14 mouse cellular contexts compared by ENCODE assay signal in the genomic region with DNA sequence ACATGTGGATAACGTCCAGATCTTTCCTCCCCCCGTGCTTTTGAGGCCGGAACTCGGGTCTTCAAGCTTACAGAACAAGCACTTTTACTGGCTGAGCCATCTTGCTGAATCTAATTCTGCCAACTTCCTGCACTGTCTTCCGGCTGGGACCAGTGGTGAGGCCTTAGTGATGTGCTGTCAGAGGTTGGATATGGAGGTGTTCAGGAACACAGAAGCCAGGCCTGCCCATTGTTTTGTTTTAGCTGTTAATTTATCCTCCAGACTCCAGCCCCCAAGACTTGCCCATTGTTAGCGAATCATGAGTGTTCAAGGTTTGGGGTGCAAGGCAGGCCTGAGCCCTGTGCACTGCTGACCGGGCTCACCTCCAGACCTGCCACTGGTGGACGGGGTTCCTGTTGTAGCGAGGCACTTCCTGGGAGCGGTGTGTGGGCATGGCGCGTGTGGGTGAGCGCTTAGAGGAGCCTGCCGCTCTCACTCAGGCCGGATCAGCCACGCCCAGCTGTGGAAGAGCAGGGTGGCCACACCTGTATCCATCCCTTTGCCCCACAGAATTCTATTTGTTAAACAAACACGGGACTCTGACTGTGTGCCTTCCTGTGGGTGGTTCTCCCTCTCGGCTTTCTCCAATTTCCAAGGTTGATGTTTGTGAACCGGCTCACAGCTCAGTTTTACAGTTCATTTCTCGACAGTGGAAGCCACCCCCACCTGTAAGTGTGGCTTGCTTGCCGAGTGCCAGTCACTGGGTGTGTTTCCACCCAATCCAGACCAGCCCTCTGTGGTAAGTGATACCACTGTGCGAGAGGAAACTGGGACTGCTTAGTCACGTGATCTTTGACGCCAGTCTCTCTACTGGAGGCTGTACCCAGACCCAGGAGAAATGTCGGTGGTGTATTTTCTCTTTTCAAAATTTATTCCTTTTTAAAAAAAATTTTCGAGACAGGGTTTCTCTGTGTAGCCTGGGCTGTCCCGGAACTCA. TPM values are rescaled to one million over a fixed set of nuclear protein-coding genes. Genes with fewer than 3 reads are reported as not detected.
DNase-seq lines count a peak whose midpoint lies in the region; ATAC-seq and TF ChIP-seq lines count a peak whose summit lies in the region.
"Had no signal": no experiment of that assay in that cellular context is flagged by ENCODE, and none has a peak within 500 bp of the region (broad histone marks: within the 10 kb centered on the region; RNA-seq: fewer than 3 reads in every experiment).

No protein-coding gene starts in this region.

- no peaks in the 10 kb centered on the region for H3K36me3 ChIP-seq in testis, adult 2 months (ENCODE audit: control insufficient read depth, insufficient read depth, low read length)
- peaks cover 5% of the 10 kb centered on the region; the same call in 1 of the 2 replicates for H3K36me3 ChIP-seq in liver, embryonic 13.5 days
- no peaks in the 10 kb centered on the region for H3K36me3 ChIP-seq in stomach, embryonic 14.5 days (ENCODE audit: control insufficient read depth, insufficient read depth, low read length)

- H3K4me3 ChIP-seq in testis, adult 2 months (ENCODE audit: control insufficient read depth, low read depth, low read length), result peak overlapping the region; percentile 64
- no peak overlapping the region for H3K4me3 ChIP-seq in liver, embryonic 13.5 days (replicated peaks)
- H3K4me3 ChIP-seq in stomach, embryonic 14.5 days (ENCODE audit: low read depth, low read length), result no peak overlapping the region
- H3K4me3 ChIP-seq: midbrain, embryonic 10.5 days; myocyte had no signal

- DNase-seq in testis, postnatal 14 days (ENCODE audit: low spot score), result no peak
- DNase-seq in R1 (ENCODE audit: low read depth, low spot score), result peak; percentile 95
- no peak for DNase-seq in liver, embryonic 13.5 days
- DNase-seq in neural tube, embryonic 10.5 days (ENCODE audit: extremely low spot score, low spot score), result no peak
- DNase-seq in adrenal gland, postnatal 10 days, result no peak
- no peak for DNase-seq in spleen, postnatal 4 days (ENCODE audit: low spot score in 2 of 2)
- DNase-seq: cerebellum, adult 11-12 months; heart, postnatal 10 days; spleen, adult 18-20 months; thymus, postnatal 25 days had no signal

- H3K4me1 ChIP-seq in testis, adult 2 months (ENCODE audit: control insufficient read depth, insufficient read depth, low read length), result peaks cover 6% of the 10 kb centered on the region
- peaks cover 47% of the 10 kb centered on the region for H3K4me1 ChIP-seq in liver, embryonic 13.5 days (replicated peaks)
- 0 out of 2 replicates have a peak, but pooled peaks cover 3% of the 10 kb centered on the region for H3K4me1 ChIP-seq in stomach, embryonic 14.5 days (ENCODE audit: control insufficient read depth, insufficient read depth, low read length)
- H3K4me1 ChIP-seq: midbrain, embryonic 10.5 days had no signal

- H3K9ac ChIP-seq in liver, embryonic 13.5 days, result no peak overlapping the region
- H3K9ac ChIP-seq in stomach, embryonic 14.5 days (replicated peaks; ENCODE audit: low read depth, low read length), result no peak overlapping the region

- ATAC-seq in liver, embryonic 13.5 days (ENCODE audit: low read depth), result peak; percentile 62
- peak; percentile 76 for ATAC-seq in stomach, embryonic 14.5 days (ENCODE audit: insufficient number of reproducible peaks, insufficient read depth, low FRiP score, low read depth)

- WGBS in liver, embryonic 13.5 days (ENCODE audit: insufficient replicate concordance), result 54% methylated on average over 27 of the region's 27 CpGs
- 73% methylated on average over 27 of the region's 27 CpGs for WGBS in stomach, embryonic 14.5 days

- H3K4me2 ChIP-seq in liver, embryonic 13.5 days, result no peak overlapping the region; the same call in 1 of the 2 replicates
- no peak overlapping the region for H3K4me2 ChIP-seq in stomach, embryonic 14.5 days (replicated peaks; ENCODE audit: low read depth, low read length)

- no peaks in the 10 kb centered on the region for H3K27me3 ChIP-seq in testis, adult 2 months (ENCODE audit: control insufficient read depth, insufficient read depth, low read length)
- H3K27me3 ChIP-seq in liver, embryonic 13.5 days, result no peaks in the 10 kb centered on the region
- H3K27me3 ChIP-seq in stomach, embryonic 14.5 days (ENCODE audit: control insufficient read depth, insufficient read depth, low read length), result no peaks in the 10 kb centered on the region

- TF ChIP-seq CTCF in testis, adult 2 months (IDR thresholded peaks at IDR 0.05; ENCODE audit: control insufficient read depth, insufficient read depth, insufficient replicate concordance, low read depth, low read length), result no peak

- no peak for TF ChIP-seq POLR2A in testis, adult 2 months (IDR thresholded peaks at IDR 0.05; ENCODE audit: control insufficient read depth, low read depth, low read length)

- H3K27ac ChIP-seq in testis, adult 2 months (ENCODE audit: control insufficient read depth, insufficient read depth, low read depth, low read length), result peak overlapping the region; percentile 27
- no peak overlapping the region for H3K27ac ChIP-seq in liver, embryonic 13.5 days
- peak overlapping the region; percentile 39; the same call in 1 of the 2 replicates for H3K27ac ChIP-seq in stomach, embryonic 14.5 days (ENCODE audit: low read length)
- H3K27ac ChIP-seq: midbrain, embryonic 10.5 days had no signal

- no peaks in the 10 kb centered on the region for H3K9me3 ChIP-seq in liver, embryonic 13.5 days (replicated peaks)
- no peaks in the 10 kb centered on the region for H3K9me3 ChIP-seq in stomach, embryonic 14.5 days (ENCODE audit: control insufficient read depth, low read depth, low read length)
- H3K9me3 ChIP-seq: midbrain, embryonic 10.5 days had no signal

RNA-seq across cellular contexts. Expression of gene Spire2, which starts 8.8 kb away (rescaled TPM):
- polyA plus RNA-seq in testis, adult 2 months (2012; rRNA removed), result 26.0 and 27.4 TPM in 2 replicates
- polyA plus RNA-seq in liver, embryonic 13.5 days (2015; fragmentation: Nextera tagmentation; extraction: Ambion mirVana), result 3.1 and 3.4 TPM in 2 replicates
- polyA plus RNA-seq in stomach, embryonic 14.5 days (2014; fragmentation: Nextera tagmentation; extraction: Ambion mirVana), result 2.2 and 3.1 TPM in 2 replicates
- total RNA-seq in adrenal gland, postnatal 10 days (2021), result 1 to 10 TPM; 2.0 to 2.5 TPM

RNA-seq across cellular contexts. Expression of gene Fanca, which starts 23.0 kb away (rescaled TPM):
- polyA plus RNA-seq in testis, adult 2 months (2012; rRNA removed), result 37.3 and 48.1 TPM in 2 replicates
- 18.3 and 21.3 TPM in 2 replicates for polyA plus RNA-seq in liver, embryonic 13.5 days (2015; fragmentation: Nextera tagmentation; extraction: Ambion mirVana)
- 29.4 and 33.6 TPM in 2 replicates for polyA plus RNA-seq in stomach, embryonic 14.5 days (2014; fragmentation: Nextera tagmentation; extraction: Ambion mirVana)
- total RNA-seq in adrenal gland, postnatal 10 days (2021), result 10 to 100 TPM in 1 of 2 experiments, 1 to 10 TPM in 1; 7.7 to 10.6 TPM

RNA-seq across cellular contexts. Expression of gene Tcf25, which starts 32.2 kb away (rescaled TPM):
- 39.4 and 41.8 TPM in 2 replicates for polyA plus RNA-seq in testis, adult 2 months (2012; rRNA removed)
- 63.6 and 73.7 TPM in 2 replicates for polyA plus RNA-seq in liver, embryonic 13.5 days (2015; fragmentation: Nextera tagmentation; extraction: Ambion mirVana)
- 161 and 177 TPM in 2 replicates for polyA plus RNA-seq in stomach, embryonic 14.5 days (2014; fragmentation: Nextera tagmentation; extraction: Ambion mirVana)
- total RNA-seq in adrenal gland, postnatal 10 days (2021), result 100 to 1,000 TPM; 177 TPM
